Mouse (Mus musculus) CH12.LX (cell line): ENCODE data around the gene Foxk2. TPM values are rescaled to one million over a fixed set of nuclear protein-coding genes. Genes with fewer than 3 reads are reported as not detected.
"Not testable (repeated sequence)": the region's sequence is repeated elsewhere in the genome, so short reads cannot be mapped to it uniquely, and the experiment has no call there.

Experiments
- DNase-seq: peaks from one replicate; pipeline ENCODE4 v3.0.0-alpha.2; 2013; ENCODE audit errors: extremely low read depth
- H3K27ac ChIP-seq: 2 replicates; pipeline ENCODE4 v1.5.1; 2012; ENCODE audit warnings: low read depth, mild to moderate bottlenecking, control low read depth, moderate library complexity; ENCODE audit not compliant: insufficient read depth
- H3K27me3 ChIP-seq: replicated peaks from 2 replicates; pipeline ENCODE3; 2012; ENCODE audit warnings: inconsistent platforms
- H3K36me3 ChIP-seq, 2 experiments: replicated peaks in 1 of 2; 2 replicates each; pipeline versions ENCODE3 to v1.6.1; 2012; ENCODE audit warnings: inconsistent platforms in 1 of 2, low read length in 1 of 2, mild to moderate bottlenecking in 1 of 2, mixed read lengths in 1 of 2, moderate library complexity in 1 of 2; ENCODE audit not compliant: control insufficient read depth in 1 of 2, insufficient read depth in 1 of 2
- H3K4me1 ChIP-seq, 2 experiments: 2 replicates each; pipeline ENCODE4 v1.6.1; 2012; ENCODE audit warnings: inconsistent platforms in 1 of 2, moderate library complexity in 1 of 2; ENCODE audit not compliant: insufficient read depth in 2 of 2, control insufficient read depth in 1 of 2
- H3K4me2 ChIP-seq: 2 replicates; pipeline ENCODE4 v1.6.1; 2012; ENCODE audit warnings: low read depth, mild to moderate bottlenecking, control low read depth; ENCODE audit not compliant: poor library complexity, insufficient read depth, severe bottlenecking
- H3K4me3 ChIP-seq, 3 experiments: fragments of 150-350 bp in 1 of 3; sonication (generic) in 1 of 3; replicated peaks in 1 of 3; 2 replicates each; pipeline versions ENCODE3 to v1.5.1; 2011 to 2012; ENCODE audit warnings: low read depth in 2 of 3, low read length in 2 of 3, mild to moderate bottlenecking in 2 of 3, moderate library complexity in 2 of 3, control low read depth in 1 of 3, improper control_type of control experiment in 1 of 3, inconsistent platforms in 1 of 3, mixed read lengths in 1 of 3; ENCODE audit not compliant: poor library complexity in 1 of 3
- H3K79me2 ChIP-seq: replicated peaks from 2 replicates; pipeline ENCODE4 v1.6.1; 2012; ENCODE audit warnings: mild to moderate bottlenecking, moderate library complexity; ENCODE audit not compliant: control insufficient read depth, poor library complexity, insufficient read depth, severe bottlenecking; ENCODE audit errors: extremely low read depth
- H3K9ac ChIP-seq: 2 replicates; pipeline ENCODE4 v1.6.1; 2012; ENCODE audit warnings: low read depth, mild to moderate bottlenecking, control low read depth, moderate library complexity; ENCODE audit not compliant: insufficient read depth
- H3K9me3 ChIP-seq: replicated peaks from 2 replicates; pipeline ENCODE3; 2012; ENCODE audit warnings: low read length, inconsistent platforms, mixed read lengths
- BHLHE40 ChIP-seq: IDR thresholded peaks from 2 replicates; pipeline ENCODE4 v1.6.1; 2011; ENCODE audit warnings: mild to moderate bottlenecking, low read depth, low read length, improper control_type of control experiment
- E2F4 ChIP-seq: IDR thresholded peaks from 2 replicates; pipeline ENCODE4 v1.6.1; 2011; ENCODE audit warnings: low read depth, low read length, improper control_type of control experiment; ENCODE audit not compliant: insufficient replicate concordance
- EP300 ChIP-seq: IDR thresholded peaks from 2 replicates; pipeline ENCODE4 v1.6.1; 2011; ENCODE audit warnings: low read length, improper control_type of control experiment
- JUND ChIP-seq: conservative IDR thresholded peaks from 2 replicates; pipeline ENCODE4 v1.6.1; 2011; ENCODE audit warnings: low read depth, low read length, improper control_type of control experiment
- MAFK ChIP-seq: IDR thresholded peaks from 2 replicates; pipeline ENCODE4 v1.6.1; 2011; ENCODE audit warnings: low read length, improper control_type of control experiment; ENCODE audit not compliant: insufficient replicate concordance
- MAX ChIP-seq: IDR thresholded peaks from 2 replicates; pipeline ENCODE4 v1.6.1; 2011; ENCODE audit warnings: low read length, improper control_type of control experiment
- MEF2A ChIP-seq: IDR thresholded peaks from 2 replicates; pipeline ENCODE4 v1.6.1; 2014; ENCODE audit warnings: low read depth, mild to moderate bottlenecking, inconsistent platforms, low read length, improper control_type of control experiment, borderline replicate concordance
- NELFE ChIP-seq: IDR thresholded peaks from 2 replicates; pipeline ENCODE4 v1.6.1; 2011; ENCODE audit warnings: low read depth, low read length, improper control_type of control experiment
- NRF1 ChIP-seq: IDR thresholded peaks from 2 replicates; pipeline ENCODE4 v1.6.1; 2014; ENCODE audit warnings: low read depth, mild to moderate bottlenecking, inconsistent platforms, low read length, improper control_type of control experiment, moderate library complexity
- PAX5 ChIP-seq: IDR thresholded peaks from 2 replicates; pipeline ENCODE4 v1.6.1; 2012; ENCODE audit warnings: low read length, inconsistent platforms, mixed read lengths
- POLR2A ChIP-seq: IDR thresholded peaks from 2 replicates; pipeline ENCODE4 v1.6.1; 2011; ENCODE audit warnings: low read depth, mild to moderate bottlenecking, improper control_type of control experiment, low read length
- SIN3A ChIP-seq: IDR thresholded peaks from 2 replicates; pipeline ENCODE4 v1.6.1; 2012; ENCODE audit warnings: low read length, improper control_type of control experiment, inconsistent platforms
- SMC3 ChIP-seq: IDR thresholded peaks from 2 replicates; pipeline ENCODE4 v1.6.1; 2011; ENCODE audit warnings: low read depth, low read length, improper control_type of control experiment
- TCF12 ChIP-seq: IDR thresholded peaks from 2 replicates; pipeline ENCODE4 v1.6.1; 2014; ENCODE audit warnings: low read depth, mild to moderate bottlenecking, inconsistent platforms, low read length, improper control_type of control experiment
- USF1 ChIP-seq: IDR thresholded peaks from 2 replicates; pipeline ENCODE4 v1.6.1; 2014; ENCODE audit warnings: low read depth, mild to moderate bottlenecking, inconsistent platforms, low read length, improper control_type of control experiment
- USF2 ChIP-seq: conservative IDR thresholded peaks from 2 replicates; pipeline ENCODE4 v1.6.1; 2011; ENCODE audit warnings: low read depth, low read length, improper control_type of control experiment
- ZKSCAN1 ChIP-seq: IDR thresholded peaks from 2 replicates; pipeline ENCODE4 v1.6.1; 2012; ENCODE audit warnings: low read depth, inconsistent platforms, low read length, improper control_type of control experiment, borderline replicate concordance
- ZNF384 ChIP-seq: IDR thresholded peaks from 2 replicates; pipeline ENCODE4 v1.6.1; 2012; ENCODE audit warnings: low read depth, low read length, improper control_type of control experiment, inconsistent platforms
- dilution Hi-C: fragments of 300-500 bp; cut with MboI; formaldehyde crosslinking; loops from 2 replicates; pipeline ENCODE4 v1.14.3; 2020; ENCODE audit warnings: low sequenced_read_pairs; ENCODE audit not compliant: extremely low pct_unique_long_range_greater_than_20kb, extremely low pct_ligation_motif_present
- in situ Hi-C: fragments of 300-500 bp; cut with MboI; formaldehyde crosslinking; loops from 3 replicates; pipeline ENCODE4 v1.14.3; 2019; ENCODE audit warnings: low sequenced_read_pairs, low pct_ligation_motif_present, low pct_unique_long_range_greater_than_20kb, mixed read lengths
- polyA plus RNA-seq: library from polyadenylated mRNA; unstranded; fragments of >175 nt; gene quantifications from 2 replicates; pipeline ENCODE4 v1.2.1, GENCODE M21; 2012; ENCODE audit warnings: low read depth; ENCODE audit not compliant: insufficient read length
- total RNA-seq, 2 experiments: library from RNA; depleted of rRNA; stranded (reverse); fragments of 300-350 nt in 1 of 2; fragments of >200 nt in 1 of 2; gene quantifications; 2 replicates each; pipeline ENCODE4 v1.2.3; 2012 to 2014

Gene Foxk2
- total and polyA plus RNA-seq, 3 experiments, result 26.9 to 44.3 (median 41.2) TPM

DNA sequence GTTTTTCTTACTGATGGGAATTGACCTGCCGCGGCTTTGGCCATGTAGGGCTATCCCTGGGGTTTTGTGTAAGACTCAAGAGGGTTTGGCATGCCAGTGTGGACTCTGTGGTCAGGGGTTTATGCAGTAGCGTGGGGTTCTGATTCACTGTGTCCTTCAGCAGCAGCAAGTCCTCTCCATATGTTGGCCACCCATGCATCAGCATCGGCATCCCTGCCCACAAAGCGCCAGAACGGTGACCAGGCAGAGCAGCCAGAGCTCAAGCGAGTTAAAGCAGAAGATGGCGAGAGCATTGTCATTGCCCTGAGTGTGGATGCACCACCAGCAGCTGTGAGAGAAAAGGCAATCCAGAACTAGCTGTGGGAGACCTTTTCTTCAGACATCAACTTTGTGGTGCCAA is 46.8 kb downstream of the Foxk2 start:
- H3K9me3 ChIP-seq, result peaks cover 7% of the 10 kb centered on the region
- no peaks in the 10 kb centered on the region for H3K4me1 ChIP-seq
- H3K27ac ChIP-seq, result no peak overlapping the region
- no peaks in the 10 kb centered on the region for H3K27me3 ChIP-seq
- H3K9ac ChIP-seq, result no peak overlapping the region
- peaks cover 70 to 78% of the 10 kb centered on the region in 2 experiments for H3K36me3 ChIP-seq
- DNase-seq, result no peak
- H3K4me3 ChIP-seq, result no peak overlapping the region
- H3K79me2 ChIP-seq, result no peaks in the 10 kb centered on the region
- no peak overlapping the region for H3K4me2 ChIP-seq
- dilution Hi-C loops, result no loop called here
- in situ Hi-C loops, result no loop called here
- TF ChIP-seq BHLHE40 (no peak), ZNF384 (no peak), SIN3A (no peak), ZKSCAN1 (no peak), MAFK (no peak), NELFE (no peak), USF1 (no peak), E2F4 (no peak), NRF1 (no peak), POLR2A (no peak), MAX (no peak), PAX5 (no peak), TCF12 (no peak), EP300 (no peak), JUND (no peak), SMC3 (no peak), USF2 (no peak), MEF2A (no peak)
- TF ChIP-seq, all 38 proteins: peak for 0

DNA sequence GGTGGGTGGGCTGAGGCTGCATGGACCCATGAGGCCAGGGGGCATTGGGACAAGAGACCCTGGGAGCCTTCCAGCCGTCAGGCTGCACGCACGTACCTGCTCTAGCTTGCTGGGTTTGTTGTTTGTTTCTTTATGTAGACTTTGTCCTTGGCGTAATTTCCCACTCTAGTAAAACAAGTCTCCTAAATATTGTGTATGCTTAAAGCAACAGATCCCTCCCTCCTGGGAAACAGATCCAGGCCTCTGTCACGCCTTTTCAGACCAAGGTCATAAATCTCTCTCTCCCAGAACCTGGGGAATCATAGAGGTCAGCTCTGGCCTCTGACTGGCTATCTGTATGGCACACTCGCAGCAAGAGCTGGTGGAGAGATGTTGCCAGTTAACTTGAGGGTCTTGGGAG is 47.9 kb downstream of the Foxk2 start:
- H3K9ac ChIP-seq, dilution Hi-C loops, H3K79me2 ChIP-seq, H3K9me3 ChIP-seq, H3K4me1 ChIP-seq, H3K27ac ChIP-seq, in situ Hi-C loops, H3K4me2 ChIP-seq, H3K4me3 ChIP-seq, H3K27me3 ChIP-seq, DNase-seq: not testable (repeated sequence)
- H3K36me3 ChIP-seq, result peaks cover 63 to 68% of the 10 kb centered on the region in 2 experiments
